Mouse (Mus musculus) limb, embryonic 11.5 days (tissue): ENCODE measurements around the gene Mcm3. TPM values are rescaled to one million over a fixed set of nuclear protein-coding genes. Genes with fewer than 3 reads are reported as not detected.

Experiments used
- ATAC-seq: fragments of 200-750 bp; cut with Nextera tagmentation; 2 replicates; pipeline ENCODE4 v1.8.0; 2017; ENCODE audit warnings: low read depth; ENCODE audit not compliant: insufficient number of reproducible peaks, low FRiP score, low TSS enrichment
- DNase-seq: peaks from one replicate; pipeline ENCODE4 v3.0.0-alpha.2; 2015; ENCODE audit warnings: low spot score
- H3K27ac ChIP-seq: fragments of 300-500 bp; sonication (generic); replicated peaks from 2 replicates; pipeline ENCODE4 v1.5.1; 2014; ENCODE audit warnings: low read depth, mild to moderate bottlenecking, low read length
- H3K27me3 ChIP-seq: fragments of 300-500 bp; sonication (generic); 2 replicates; pipeline ENCODE4 v1.6.1; 2014; ENCODE audit warnings: mild to moderate bottlenecking, low read length, mixed read lengths; ENCODE audit not compliant: control insufficient read depth, insufficient read depth
- H3K36me3 ChIP-seq: fragments of 300-500 bp; sonication (generic); 2 replicates; pipeline ENCODE4 v1.6.1; 2014; ENCODE audit warnings: mild to moderate bottlenecking, low read length, moderate library complexity, mixed read lengths; ENCODE audit not compliant: control insufficient read depth, insufficient read depth
- H3K4me1 ChIP-seq: fragments of 300-500 bp; sonication (generic); 2 replicates; pipeline ENCODE4 v1.6.1; 2014; ENCODE audit warnings: low read length, mixed read lengths; ENCODE audit not compliant: control insufficient read depth, insufficient read depth
- H3K4me2 ChIP-seq: fragments of 300-500 bp; sonication (generic); 2 replicates; pipeline ENCODE4 v1.6.1; 2014; ENCODE audit warnings: low read depth, mild to moderate bottlenecking, moderate library complexity; ENCODE audit not compliant: severe bottlenecking
- H3K4me3 ChIP-seq: fragments of 300-500 bp; sonication (generic); 2 replicates; pipeline ENCODE4 v1.5.1; 2014; ENCODE audit warnings: low read depth, low read length
- H3K9ac ChIP-seq: fragments of 300-500 bp; sonication (generic); 2 replicates; pipeline ENCODE4 v1.6.1; 2014; ENCODE audit warnings: mild to moderate bottlenecking, low read length
- H3K9me3 ChIP-seq: fragments of 300-500 bp; sonication (generic); 2 replicates; pipeline ENCODE4 v1.6.1; 2016; ENCODE audit warnings: low read length; ENCODE audit not compliant: control insufficient read depth
- WGBS: fragments of 180-500 bp; shearing (Covaris S2); extraction: QIAGEN DNeasy Blood & Tissue Kit; methylation state at CpG from one replicate; pipeline ENCODE4 v1.1.7; 2014; 5-methylcytosine and 5-hydroxymethylcytosine counted together
- polyA plus RNA-seq: library from polyadenylated mRNA; unstranded; fragments of >200 nt; fragmentation: Nextera tagmentation; extraction: Ambion mirVana; gene quantifications from 2 replicates; pipeline ENCODE4 v1.2.1, GENCODE M21; 2014

Gene Mcm3
- polyA plus RNA-seq, 1 experiment from 2014 or later, result 256 TPM

GRCm38 (mm10) chr1:20820959-20821358 is 847 bp upstream of the Mcm3 start:
- H3K4me3 ChIP-seq, result no peak overlapping the region
- H3K9me3 ChIP-seq, result no peaks in the 10 kb centered on the region
- H3K4me2 ChIP-seq, result no peak overlapping the region
- H3K9ac ChIP-seq, result no peak overlapping the region
- H3K36me3 ChIP-seq, result peaks cover 13% of the 10 kb centered on the region
- DNase-seq (no peak), ATAC-seq (no peak)
- 90% methylated on average over 4 of the region's 4 CpGs for WGBS
- peaks cover 3% of the 10 kb centered on the region; the same call in 1 of the 2 replicates for H3K4me1 ChIP-seq
- no peak overlapping the region for H3K27ac ChIP-seq
- H3K27me3 ChIP-seq, result no peaks in the 10 kb centered on the region

- Histone ChIP-seq H3K36me3 (peaks cover 35% of the 10 kb centered on the region), H3K27me3 (no peaks in the 10 kb centered on the region)
- WGBS, result 98% methylated on average over 12 of the region's 12 CpGs
These were observed 2.5 kb downstream of the Mcm3 start for GRCm38 (mm10) chr1:20817596-20817995.

DNA sequence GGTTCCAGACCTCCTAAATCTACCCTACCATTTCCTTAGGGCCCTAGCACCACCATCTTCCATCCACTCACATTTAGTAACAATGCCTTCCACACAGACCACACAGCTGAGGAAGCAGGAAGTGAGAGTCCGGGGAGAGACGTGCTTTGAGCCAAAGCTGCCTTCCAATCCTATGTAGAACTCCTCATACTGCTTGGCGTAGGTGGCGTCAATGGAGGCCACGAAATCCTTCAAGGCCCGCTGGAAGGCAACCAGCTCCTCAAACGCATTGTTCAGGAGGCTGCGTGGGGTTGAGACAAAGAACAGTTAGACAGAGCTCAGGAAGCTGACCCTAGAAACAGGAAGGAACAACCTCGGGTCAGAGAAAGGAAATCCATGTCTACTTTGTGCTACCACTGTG is 2.9 kb downstream of the Mcm3 start:
- peaks cover 3% of the 10 kb centered on the region; the same call in 1 of the 2 replicates for H3K4me1 ChIP-seq
- WGBS, result 90% methylated on average over 9 of the region's 9 CpGs
- DNase-seq (no peak), ATAC-seq (no peak)
- no peak overlapping the region for H3K4me2 ChIP-seq
- H3K9me3 ChIP-seq, result no peaks in the 10 kb centered on the region
- H3K36me3 ChIP-seq, result peaks cover 38% of the 10 kb centered on the region
- no peak overlapping the region for H3K27ac ChIP-seq
- H3K4me3 ChIP-seq, result no peak overlapping the region
- no peaks in the 10 kb centered on the region for H3K27me3 ChIP-seq
- H3K9ac ChIP-seq, result no peak overlapping the region

More at GRCm38 (mm10) chr1:20817596-20817995, 2.5 kb downstream of the Mcm3 start:
- no peak overlapping the region for H3K4me2 ChIP-seq
- no peak overlapping the region for H3K4me3 ChIP-seq
- peaks cover 3% of the 10 kb centered on the region; the same call in 1 of the 2 replicates for H3K4me1 ChIP-seq
- no peaks in the 10 kb centered on the region for H3K9me3 ChIP-seq
- no peak for DNase-seq
- no peak for ATAC-seq
- no peak overlapping the region for H3K9ac ChIP-seq
- H3K27ac ChIP-seq, result no peak overlapping the region

DNA sequence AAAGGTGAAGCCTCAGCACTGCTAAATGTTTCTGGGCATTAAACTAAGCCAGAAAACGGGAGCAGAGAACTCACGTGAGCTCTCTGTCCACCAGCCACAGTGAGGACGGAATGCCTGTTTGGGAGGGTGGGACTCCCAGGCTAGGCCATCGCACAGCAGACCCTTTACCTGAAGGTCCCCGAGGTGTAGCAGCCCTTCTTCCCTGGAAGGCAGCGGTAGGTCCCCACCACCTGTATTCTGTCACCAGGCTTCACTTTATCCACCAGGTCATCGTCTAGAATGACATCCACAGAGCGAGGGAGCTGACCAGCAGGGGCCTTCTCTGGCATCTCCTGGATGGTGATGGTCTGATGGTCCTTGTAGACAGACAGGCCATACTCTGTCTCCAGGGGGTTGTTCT is 5.6 kb downstream of the Mcm3 start:
- 87% methylated on average over 8 of the region's 8 CpGs for WGBS
- Histone ChIP-seq H3K36me3 (peaks cover 46% of the 10 kb centered on the region), H3K4me1 (peaks cover 3% of the 10 kb centered on the region; the same call in 1 of the 2 replicates), H3K9me3 (no peaks in the 10 kb centered on the region), H3K4me2 (no peak overlapping the region), H3K4me3 (no peak overlapping the region), H3K27me3 (no peaks in the 10 kb centered on the region), H3K27ac (no peak overlapping the region), H3K9ac (no peak overlapping the region)
- ATAC-seq, result no peak
- no peak for DNase-seq

DNA sequence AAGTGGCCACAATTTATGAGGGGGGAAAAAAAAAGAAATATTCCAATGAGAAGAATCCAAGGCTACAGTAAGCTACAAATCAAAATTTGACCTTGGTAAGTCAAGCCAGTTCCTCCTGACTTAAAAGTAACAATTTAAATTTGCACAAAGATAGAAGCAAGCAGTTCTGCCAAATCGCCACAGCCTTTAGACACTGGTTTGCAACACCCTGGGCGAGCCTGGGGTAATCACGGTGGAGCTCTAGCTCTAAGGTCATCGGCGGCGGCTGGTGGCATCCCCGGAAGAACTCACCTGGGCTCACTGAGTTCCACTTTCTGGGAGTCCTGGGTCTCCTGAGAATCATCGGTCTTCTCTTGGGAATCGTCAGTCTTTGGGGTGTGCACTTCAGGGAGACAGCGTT is 15.6 kb downstream of the Mcm3 start:
- no peaks in the 10 kb centered on the region for H3K4me1 ChIP-seq
- 97% methylated on average over 10 of the region's 10 CpGs for WGBS
- no peak for ATAC-seq
- H3K36me3 ChIP-seq, result peaks cover 52% of the 10 kb centered on the region
- H3K4me2 ChIP-seq, result no peak overlapping the region
- no peak for DNase-seq
- no peak overlapping the region for H3K27ac ChIP-seq
- H3K9ac ChIP-seq, result no peak overlapping the region
- H3K4me3 ChIP-seq, result no peak overlapping the region
- no peaks in the 10 kb centered on the region for H3K9me3 ChIP-seq
- no peaks in the 10 kb centered on the region for H3K27me3 ChIP-seq

- no peak for DNase-seq
- 90% methylated on average over 8 of the region's 8 CpGs for WGBS
- no peak overlapping the region for H3K4me3 ChIP-seq
- no peak for ATAC-seq
- H3K27me3 ChIP-seq, result no peaks in the 10 kb centered on the region
- peaks cover 34% of the 10 kb centered on the region for H3K36me3 ChIP-seq
- no peak overlapping the region for H3K4me2 ChIP-seq
- H3K9me3 ChIP-seq, result no peaks in the 10 kb centered on the region
- no peak overlapping the region for H3K27ac ChIP-seq
- no peak overlapping the region for H3K9ac ChIP-seq
- H3K4me1 ChIP-seq, result no peaks in the 10 kb centered on the region
These were observed 18.3 kb downstream of the Mcm3 start for GRCm38 (mm10) chr1:20801682-20802390.

GRCm38 (mm10) chr1:20801275-20801674 is 18.8 kb downstream of the Mcm3 start:
- Histone ChIP-seq H3K27ac (no peak overlapping the region), H3K4me3 (no peak overlapping the region), H3K4me2 (no peak overlapping the region), H3K9me3 (no peaks in the 10 kb centered on the region), H3K9ac (no peak overlapping the region), H3K36me3 (peaks cover 28% of the 10 kb centered on the region), H3K4me1 (no peaks in the 10 kb centered on the region), H3K27me3 (no peaks in the 10 kb centered on the region)
- 98% methylated on average over 2 of the region's 2 CpGs for WGBS
- ATAC-seq, result no peak
- no peak for DNase-seq

- no peaks in the 10 kb centered on the region; the same call in 1 of the 2 replicates for H3K36me3 ChIP-seq
- H3K4me2 ChIP-seq, result no peak overlapping the region
- no peaks in the 10 kb centered on the region for H3K4me1 ChIP-seq
- WGBS, result 88% methylated on average over 5 of the region's 5 CpGs
- no peak overlapping the region for H3K4me3 ChIP-seq
- ATAC-seq, result no peak
- DNase-seq, result no peak
- H3K9me3 ChIP-seq, result no peaks in the 10 kb centered on the region
- no peak overlapping the region for H3K27ac ChIP-seq
- H3K9ac ChIP-seq, result no peak overlapping the region
- H3K27me3 ChIP-seq, result no peaks in the 10 kb centered on the region
These were observed 24.9 kb downstream of the Mcm3 start for GRCm38 (mm10) chr1:20795178-20795577.

- Histone ChIP-seq H3K9ac (no peak overlapping the region), H3K27me3 (no peaks in the 10 kb centered on the region), H3K4me1 (no peaks in the 10 kb centered on the region), H3K4me3 (no peak overlapping the region), H3K27ac (no peak overlapping the region), H3K4me2 (no peak overlapping the region), H3K36me3 (no peaks in the 10 kb centered on the region; the same call in 1 of the 2 replicates), H3K9me3 (no peaks in the 10 kb centered on the region)
- no peak for DNase-seq
- 94% methylated on average over 4 of the region's 4 CpGs for WGBS
- ATAC-seq, result no peak
These were observed 25.4 kb downstream of the Mcm3 start for GRCm38 (mm10) chr1:20794760-20795159.
